Mouse (Mus musculus) small intestine, adult 2 months (tissue): ENCODE measurements at regions not wholly inside any gene's neighbourhood (a gene's known extent, or its start where the extent isn't known, plus 50 kb on each side); places are given as distances from the start of the nearest gene placed in this dataset.

Experiments
- H3K27ac ChIP-seq: fragments of 200-500 bp; 2 replicates; pipeline ENCODE4 v1.5.1; 2012; ENCODE audit warnings: low read depth, low read length, control low read depth, inconsistent platforms; ENCODE audit not compliant: insufficient read depth
- H3K27me3 ChIP-seq: fragments of 200-500 bp; 2 replicates; pipeline ENCODE4 v1.6.1; 2012; ENCODE audit warnings: mild to moderate bottlenecking, moderate library complexity, low read length, inconsistent platforms; ENCODE audit not compliant: control insufficient read depth, insufficient read depth
- H3K36me3 ChIP-seq: fragments of 200-500 bp; 2 replicates; pipeline ENCODE4 v1.6.1; 2012; ENCODE audit warnings: mild to moderate bottlenecking, low read length, control low read depth, inconsistent platforms; ENCODE audit not compliant: control insufficient read depth, insufficient read depth
- H3K4me1 ChIP-seq: fragments of 200-500 bp; 2 replicates; pipeline ENCODE4 v1.6.1; 2012; ENCODE audit warnings: low read length, inconsistent platforms, mixed read lengths; ENCODE audit not compliant: control insufficient read depth, insufficient read depth, insufficient read length
- H3K4me3 ChIP-seq: fragments of 200-500 bp; 2 replicates; pipeline ENCODE4 v1.5.1; 2012; ENCODE audit warnings: low read depth, mild to moderate bottlenecking, control low read depth, inconsistent platforms, low read length, moderate library complexity
- CTCF ChIP-seq: fragments of 200-500 bp; IDR thresholded peaks from 2 replicates; pipeline ENCODE4 v1.5.1; 2012; ENCODE audit warnings: low read depth, mild to moderate bottlenecking, control low read depth, inconsistent platforms, low read length, moderate library complexity, mixed read lengths; ENCODE audit not compliant: insufficient replicate concordance, insufficient read length; ENCODE audit errors: extremely low read depth
- POLR2A ChIP-seq: fragments of 200-500 bp; IDR thresholded peaks from 2 replicates; pipeline ENCODE4 v1.6.1; 2012; ENCODE audit warnings: low read depth, mild to moderate bottlenecking, control low read depth, inconsistent platforms, low read length, moderate library complexity
- WGBS: fragments of 180-500 bp; shearing (Covaris S2); methylation state at CpG from one replicate; pipeline ENCODE4 v1.1.7; 2018; 5-methylcytosine and 5-hydroxymethylcytosine counted together

DNA sequence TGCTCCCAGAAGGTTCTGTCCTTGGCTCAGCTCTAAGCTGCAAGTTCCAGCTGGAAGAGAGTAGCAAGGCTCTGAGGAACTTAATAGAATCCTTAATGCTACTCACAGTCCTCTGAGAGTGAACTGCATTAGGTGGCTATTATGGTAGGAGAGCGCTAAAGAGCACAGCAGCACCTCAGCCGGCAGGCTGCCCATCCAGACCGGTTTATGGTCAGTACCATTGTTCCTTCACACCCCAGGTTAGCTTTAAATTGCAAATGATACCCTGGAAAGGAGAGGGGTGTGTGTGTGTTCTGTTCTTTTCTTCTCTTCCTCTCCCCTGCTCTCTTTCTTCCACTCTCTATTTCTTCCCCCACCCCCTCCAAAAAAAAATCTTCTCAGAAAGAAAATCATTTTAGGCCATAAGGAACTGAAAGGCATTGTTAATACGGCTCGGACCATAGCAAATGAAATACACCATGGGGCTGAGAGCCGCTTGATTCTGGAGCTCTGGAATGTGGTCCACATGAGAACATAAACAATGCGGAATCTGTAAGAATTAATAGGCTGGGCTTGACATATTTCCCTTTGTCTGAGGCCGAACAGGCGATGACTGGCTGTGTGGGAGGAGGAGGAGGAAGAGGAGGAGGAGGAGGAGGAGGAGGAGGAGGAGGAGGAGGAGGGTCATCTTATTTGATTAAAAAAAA, 263.8 kb upstream of the Irx3 start:
- H3K27ac ChIP-seq: no peak overlapping the region

DNA sequence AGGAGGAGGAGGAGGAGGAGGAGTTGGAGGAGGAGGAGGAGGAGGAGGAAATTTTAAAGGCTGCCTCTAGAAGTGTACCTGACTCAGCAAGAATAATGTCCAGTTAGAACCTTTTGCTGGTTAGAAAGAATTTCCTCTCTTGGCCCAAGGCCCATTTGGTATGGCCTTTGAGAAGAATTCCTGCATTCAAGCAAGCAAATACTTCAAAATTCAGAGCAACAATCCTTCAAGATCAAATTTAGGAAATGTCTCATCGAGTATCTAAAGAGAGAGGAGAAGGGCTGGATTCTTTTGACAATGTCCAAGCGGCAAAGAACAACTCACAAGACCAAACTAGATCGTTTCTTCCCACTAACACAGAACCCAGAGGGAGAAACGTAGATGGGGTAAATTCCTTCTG, 263.1 kb upstream of the Irx3 start:
- no peak for TF ChIP-seq POLR2A
- TF ChIP-seq CTCF: no peak

More for the DNA sequence above, 263.8 kb upstream of the Irx3 start:
- Histone ChIP-seq H3K4me3 (no peak overlapping the region), H3K36me3 (no peaks in the 10 kb centered on the region), H3K4me1 (no peaks in the 10 kb centered on the region), H3K27me3 (no peaks in the 10 kb centered on the region)
- 35% methylated on average over 9 of the region's 9 CpGs for WGBS
- TF ChIP-seq CTCF (no peak), POLR2A (no peak)

DNA sequence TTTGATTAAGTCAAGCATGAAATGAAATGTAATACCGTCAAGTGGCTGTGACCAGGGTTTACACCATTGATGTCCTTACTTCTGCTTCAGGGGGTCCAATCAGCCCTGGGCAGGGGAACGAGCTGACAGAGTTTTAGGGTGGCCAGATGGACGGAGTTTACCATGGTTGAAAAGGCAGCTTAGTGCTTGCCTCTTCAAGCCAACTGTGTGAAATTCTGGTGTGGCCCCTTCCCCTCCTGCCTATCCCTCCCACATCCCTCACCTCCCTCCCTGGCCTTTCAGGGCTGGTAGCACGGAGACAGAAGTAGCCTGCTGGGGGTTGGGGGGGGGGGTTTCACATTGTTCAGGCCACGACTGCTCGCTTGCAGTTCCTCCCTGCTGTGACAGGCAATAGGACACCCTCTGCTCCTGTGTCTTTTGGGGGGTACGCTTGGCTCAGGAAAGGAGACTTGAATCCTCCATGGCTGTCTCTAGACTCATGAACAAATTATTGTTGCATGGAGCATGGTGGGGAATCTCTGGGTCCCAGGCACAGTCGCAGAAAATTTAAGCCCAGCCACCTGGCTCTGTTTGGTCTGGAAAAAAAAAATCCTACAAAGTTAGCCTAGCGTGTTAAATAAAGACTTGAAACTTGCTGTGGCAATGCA, 262.4 kb upstream of the Irx3 start:
- TF ChIP-seq POLR2A (no peak), CTCF (no peak)
- H3K27me3 ChIP-seq: no peaks in the 10 kb centered on the region
- no peaks in the 10 kb centered on the region for H3K4me1 ChIP-seq
- no peaks in the 10 kb centered on the region for H3K36me3 ChIP-seq
- H3K27ac ChIP-seq: no peak overlapping the region
- no peak overlapping the region for H3K4me3 ChIP-seq
- WGBS: 46% methylated on average over 9 of the region's 9 CpGs

More for the DNA sequence above, 263.1 kb upstream of the Irx3 start:
- Histone ChIP-seq H3K27ac (no peak overlapping the region), H3K36me3 (no peaks in the 10 kb centered on the region), H3K27me3 (no peaks in the 10 kb centered on the region), H3K4me3 (no peak overlapping the region), H3K4me1 (no peaks in the 10 kb centered on the region)
- WGBS: 32% methylated on average over 4 of the region's 4 CpGs

DNA sequence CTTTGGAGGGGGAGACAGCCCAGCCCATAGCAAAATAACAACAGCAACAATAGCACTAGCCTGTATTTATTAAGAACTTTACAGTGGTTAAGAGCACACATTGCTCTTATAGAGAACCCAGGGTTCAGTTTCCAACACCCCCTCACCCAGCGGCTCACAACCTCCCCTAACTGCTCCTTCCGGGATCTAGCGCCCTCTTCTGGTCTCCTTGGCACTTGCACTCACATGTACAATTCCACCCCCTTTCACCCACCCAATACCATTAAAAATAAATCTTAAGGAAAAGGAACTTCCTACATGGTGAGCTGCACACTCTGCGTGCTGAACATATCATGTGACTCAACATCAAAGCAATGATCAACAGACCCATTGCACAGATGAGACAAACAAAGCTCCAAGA, 261.5 kb upstream of the Irx3 start:
- no peaks in the 10 kb centered on the region for H3K4me1 ChIP-seq
- no peak overlapping the region for H3K4me3 ChIP-seq
- H3K27me3 ChIP-seq: no peaks in the 10 kb centered on the region
- no peak overlapping the region for H3K27ac ChIP-seq
- 69% methylated on average over 4 of the region's 4 CpGs for WGBS
- TF ChIP-seq CTCF (peak; percentile 13; the same call in 1 of the 2 replicates), POLR2A (no peak)
- no peaks in the 10 kb centered on the region for H3K36me3 ChIP-seq

DNA sequence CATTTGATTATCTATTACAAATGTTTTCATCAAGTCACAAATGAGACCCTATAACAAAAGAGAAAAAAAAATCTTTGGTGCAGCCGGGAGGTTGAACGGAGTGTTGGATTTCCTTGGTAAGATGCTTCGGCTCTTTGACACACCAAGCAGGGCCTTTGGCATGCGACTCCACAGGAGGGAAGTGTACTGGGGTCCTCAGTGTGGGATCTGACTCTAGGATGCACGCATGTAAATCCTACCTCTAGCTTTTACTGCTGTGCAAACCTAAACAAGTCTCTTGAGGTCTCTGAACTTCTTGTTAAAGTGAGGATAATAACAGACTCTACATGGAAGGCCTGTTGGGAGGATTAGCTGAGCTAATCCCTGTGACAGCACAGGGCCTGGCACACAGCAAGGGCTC, 257.6 kb upstream of the Irx3 start:
- Histone ChIP-seq H3K27me3 (no peaks in the 10 kb centered on the region), H3K4me1 (no peaks in the 10 kb centered on the region), H3K27ac (no peak overlapping the region), H3K4me3 (no peak overlapping the region), H3K36me3 (no peaks in the 10 kb centered on the region)
- TF ChIP-seq POLR2A (no peak), CTCF (no peak)
- WGBS: 82% methylated on average over 5 of the region's 5 CpGs

DNA sequence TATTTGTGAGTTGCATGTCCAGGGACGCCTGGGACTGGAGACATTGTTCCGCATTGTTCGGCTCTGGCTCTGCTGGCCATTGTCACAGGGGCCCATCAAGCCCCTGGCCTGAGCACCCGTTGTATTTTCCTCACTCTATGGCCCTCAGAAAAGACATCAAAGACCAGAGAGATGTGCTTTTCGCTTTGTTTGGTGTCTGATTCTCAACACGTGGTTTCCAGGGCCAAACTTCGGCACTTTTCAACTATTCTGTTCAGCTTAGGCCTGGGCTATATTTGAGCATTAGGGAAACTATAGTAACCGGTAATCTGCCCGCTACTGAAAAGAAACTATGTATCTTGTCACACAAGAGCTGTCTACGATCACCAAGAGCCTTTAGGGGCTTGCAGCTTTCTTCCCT, 257.1 kb upstream of the Irx3 start:
- Histone ChIP-seq H3K4me3 (no peak overlapping the region), H3K36me3 (no peaks in the 10 kb centered on the region), H3K4me1 (no peaks in the 10 kb centered on the region), H3K27me3 (no peaks in the 10 kb centered on the region), H3K27ac (no peak overlapping the region)
- WGBS: 79% methylated on average over 10 of the region's 10 CpGs
- no peak for TF ChIP-seq CTCF
- no peak for TF ChIP-seq POLR2A

DNA sequence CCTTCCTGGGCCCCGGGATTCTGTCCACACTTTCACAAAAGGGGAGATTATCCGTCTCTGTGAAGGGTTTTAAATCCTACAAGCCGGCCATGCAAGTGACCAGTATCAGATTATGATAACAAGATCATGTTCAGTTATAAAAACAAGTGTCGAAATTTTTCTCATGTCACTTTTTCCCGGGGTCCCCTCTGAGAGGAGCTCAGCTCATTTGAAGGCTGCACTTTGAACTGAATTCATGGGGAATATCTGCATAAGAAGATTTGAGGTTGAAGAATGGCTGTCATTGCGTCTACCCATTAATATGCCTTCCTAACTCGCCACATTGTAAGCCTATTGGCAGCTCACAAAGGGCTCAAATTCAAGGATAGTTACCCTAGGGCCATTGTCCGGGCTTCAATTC, 256.0 kb upstream of the Irx3 start:
- Histone ChIP-seq H3K36me3 (no peaks in the 10 kb centered on the region), H3K4me1 (no peaks in the 10 kb centered on the region), H3K4me3 (no peak overlapping the region), H3K27ac (no peak overlapping the region), H3K27me3 (no peaks in the 10 kb centered on the region)
- 73% methylated on average over 8 of the region's 8 CpGs for WGBS
- TF ChIP-seq POLR2A (no peak), CTCF (no peak)
